Mouse (Mus musculus) liver, embryonic 15.5 days (tissue): ENCODE data around the gene Wdr62. TPM values are rescaled to one million over a fixed set of nuclear protein-coding genes. Genes with fewer than 3 reads are reported as not detected.
A peak's percentile ranks its signal among the peaks of the same experiment; 100 is the strongest.

ENCODE experiments used
- ATAC-seq: fragments of 200-750 bp; cut with Nextera tagmentation; 2 replicates; pipeline ENCODE4 v1.8.0; 2017; ENCODE audit warnings: moderate number of reproducible peaks, mild to moderate bottlenecking, moderate library complexity; ENCODE audit not compliant: insufficient read depth
- H3K27ac ChIP-seq: fragments of 300-500 bp; sonication (generic); replicated peaks from 2 replicates; pipeline ENCODE4 v1.5.1; 2015; ENCODE audit warnings: mild to moderate bottlenecking, inconsistent platforms
- H3K27me3 ChIP-seq: fragments of 300-500 bp; sonication (generic); 2 replicates; pipeline ENCODE4 v1.6.1; 2015; ENCODE audit warnings: mild to moderate bottlenecking, inconsistent platforms
- H3K36me3 ChIP-seq: fragments of 300-500 bp; sonication (generic); replicated peaks from 2 replicates; pipeline ENCODE4 v1.6.1; 2015; ENCODE audit warnings: moderate library complexity, mild to moderate bottlenecking, inconsistent platforms
- H3K4me1 ChIP-seq: fragments of 300-500 bp; sonication (generic); replicated peaks from 2 replicates; pipeline ENCODE4 v1.6.1; 2015; ENCODE audit warnings: inconsistent platforms
- H3K4me2 ChIP-seq: fragments of 300-500 bp; sonication (generic); 2 replicates; pipeline ENCODE4 v1.6.1; 2015; ENCODE audit warnings: moderate library complexity, mild to moderate bottlenecking, inconsistent platforms
- H3K4me3 ChIP-seq: fragments of 300-500 bp; sonication (generic); replicated peaks from 2 replicates; pipeline ENCODE4 v1.5.1; 2015; ENCODE audit warnings: mild to moderate bottlenecking, inconsistent platforms
- H3K9ac ChIP-seq: fragments of 300-500 bp; sonication (generic); 2 replicates; pipeline ENCODE4 v1.6.1; 2015; ENCODE audit warnings: moderate library complexity, mild to moderate bottlenecking, inconsistent platforms
- H3K9me3 ChIP-seq: fragments of 300-500 bp; sonication (generic); replicated peaks from 2 replicates; pipeline ENCODE4 v1.6.1; 2016; ENCODE audit warnings: inconsistent platforms
- WGBS: fragments of 180-500 bp; shearing (Covaris S2); methylation state at CpG from one replicate; pipeline ENCODE4 v1.1.7; 2015; ENCODE audit warnings: mixed read lengths; ENCODE audit not compliant: insufficient replicate concordance; 5-methylcytosine and 5-hydroxymethylcytosine counted together
- polyA plus RNA-seq: library from polyadenylated mRNA; unstranded; fragments of >200 nt; fragmentation: Nextera tagmentation; extraction: Ambion mirVana; gene quantifications from 2 replicates; pipeline ENCODE4 v1.2.1, GENCODE M21; 2015

Gene Wdr62
- polyA plus RNA-seq, 1 experiment from 2014 or later = 8.1 TPM

DNA sequence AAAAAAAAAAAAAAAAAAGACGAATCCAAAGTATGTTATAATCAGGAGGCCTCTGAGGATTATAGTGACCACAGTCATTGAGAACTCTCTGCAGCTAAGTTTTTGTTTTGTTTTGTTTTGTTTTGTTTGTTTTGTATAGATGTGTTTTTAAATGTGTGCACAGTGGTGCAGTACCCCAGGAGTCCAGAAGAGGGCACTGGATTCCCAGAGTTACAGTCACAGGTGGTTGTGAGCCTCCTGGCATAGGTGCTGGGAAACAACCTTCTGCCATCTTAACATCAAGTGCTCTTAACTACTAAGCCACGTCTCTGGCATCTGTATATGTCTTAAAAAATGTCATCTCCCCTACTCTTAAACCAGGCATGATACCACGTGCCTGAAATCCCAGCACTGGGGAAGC is 20.7 kb upstream of the Wdr62 start:
- H3K4me1 ChIP-seq = no peaks in the 10 kb centered on the region
- no peak overlapping the region for H3K4me3 ChIP-seq
- no peaks in the 10 kb centered on the region for H3K27me3 ChIP-seq
- no peaks in the 10 kb centered on the region for H3K36me3 ChIP-seq
- no peaks in the 10 kb centered on the region for H3K9me3 ChIP-seq
- no peak overlapping the region for H3K9ac ChIP-seq
- WGBS = 24% methylated on average over 3 of the region's 3 CpGs
- no peak overlapping the region for H3K27ac ChIP-seq
- ATAC-seq = no peak
- H3K4me2 ChIP-seq = no peak overlapping the region

DNA sequence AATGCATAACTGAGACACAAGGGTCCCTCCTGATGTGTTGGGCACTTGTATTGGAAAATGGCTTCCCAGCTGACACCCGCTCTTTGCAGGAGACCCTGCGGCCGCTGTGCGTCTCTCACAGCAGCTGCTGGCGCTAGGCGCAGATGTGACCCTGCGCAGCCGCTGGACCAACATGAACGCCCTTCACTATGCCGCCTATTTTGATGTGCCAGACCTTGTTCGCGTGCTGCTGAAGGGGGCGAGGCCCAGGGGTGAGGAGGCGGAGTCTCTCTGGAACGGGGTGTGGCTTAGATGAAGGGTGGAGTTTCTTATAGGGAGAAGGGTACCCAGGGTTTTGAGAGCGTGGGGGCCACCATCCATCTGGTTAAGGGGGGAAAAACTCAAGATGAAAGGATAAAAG is 17.0 kb upstream of the Wdr62 start:
- no peak overlapping the region for H3K4me3 ChIP-seq
- no peak overlapping the region for H3K27ac ChIP-seq
- H3K27me3 ChIP-seq = no peaks in the 10 kb centered on the region
- H3K36me3 ChIP-seq = no peaks in the 10 kb centered on the region
- H3K9me3 ChIP-seq = no peaks in the 10 kb centered on the region
- H3K9ac ChIP-seq = no peak overlapping the region
- 73% methylated on average over 16 of the region's 16 CpGs for WGBS
- ATAC-seq = no peak
- no peaks in the 10 kb centered on the region for H3K4me1 ChIP-seq
- no peak overlapping the region for H3K4me2 ChIP-seq

DNA sequence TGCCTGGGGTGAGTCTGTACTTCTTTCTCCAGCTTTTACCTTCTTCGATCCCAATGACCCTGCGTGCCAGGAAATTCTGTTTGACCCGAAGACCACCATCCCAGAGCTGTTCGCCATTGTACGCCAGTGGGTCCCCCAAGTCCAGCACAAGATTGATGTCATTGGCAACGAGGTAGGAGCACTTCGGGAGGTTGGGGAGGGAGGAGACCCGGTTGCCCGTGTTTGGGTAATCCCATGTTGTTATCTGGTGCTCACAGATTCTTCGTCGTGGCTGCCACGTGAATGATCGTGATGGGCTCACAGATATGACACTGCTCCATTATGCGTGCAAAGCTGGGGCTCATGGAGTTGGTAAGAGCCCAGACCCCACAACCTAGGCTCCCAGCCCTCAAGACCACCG is 16.6 kb upstream of the Wdr62 start:
- H3K36me3 ChIP-seq = no peaks in the 10 kb centered on the region
- peaks cover 4% of the 10 kb centered on the region for H3K27me3 ChIP-seq
- ATAC-seq = no peak
- 52% methylated on average over 15 of the region's 15 CpGs for WGBS
- H3K4me3 ChIP-seq = no peak overlapping the region
- H3K4me1 ChIP-seq = no peaks in the 10 kb centered on the region
- H3K4me2 ChIP-seq = no peak overlapping the region
- no peak overlapping the region for H3K9ac ChIP-seq
- no peak overlapping the region for H3K27ac ChIP-seq
- no peaks in the 10 kb centered on the region for H3K9me3 ChIP-seq

DNA sequence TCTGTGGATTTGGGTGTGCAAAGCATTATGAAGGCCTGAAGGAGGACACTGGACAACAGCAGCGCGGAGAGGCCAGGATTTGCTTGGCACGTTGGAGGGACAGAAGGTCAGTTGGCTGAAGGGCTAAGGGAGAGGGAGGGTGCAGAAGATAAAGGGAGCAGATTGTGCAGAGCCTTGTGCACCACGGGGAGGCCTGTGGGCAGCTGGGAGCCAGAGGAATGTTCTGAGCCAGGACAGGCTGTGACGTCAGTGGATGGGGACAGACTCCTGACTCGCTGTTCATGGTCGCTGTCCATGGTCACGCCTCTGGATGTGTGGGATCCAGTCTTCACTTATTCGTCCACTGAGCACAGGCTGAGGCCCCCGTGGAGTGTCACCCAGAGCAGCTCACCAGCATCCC is 14.9 kb upstream of the Wdr62 start:
- ATAC-seq = no peak
- Histone ChIP-seq H3K27ac (no peak overlapping the region), H3K4me1 (no peaks in the 10 kb centered on the region), H3K9ac (no peak overlapping the region), H3K9me3 (no peaks in the 10 kb centered on the region), H3K36me3 (no peaks in the 10 kb centered on the region), H3K4me3 (no peak overlapping the region), H3K4me2 (no peak overlapping the region), H3K27me3 (peaks cover 11% of the 10 kb centered on the region)
- WGBS = 35% methylated on average over 10 of the region's 10 CpGs

GRCm38 (mm10) chr7:30294296-30294695 is 14.1 kb upstream of the Wdr62 start:
- no peaks in the 10 kb centered on the region for H3K36me3 ChIP-seq
- no peak overlapping the region for H3K4me2 ChIP-seq
- no peak overlapping the region for H3K27ac ChIP-seq
- no peak for ATAC-seq
- no peaks in the 10 kb centered on the region for H3K4me1 ChIP-seq
- H3K9ac ChIP-seq = no peak overlapping the region
- H3K9me3 ChIP-seq = no peaks in the 10 kb centered on the region
- peaks cover 17% of the 10 kb centered on the region for H3K27me3 ChIP-seq
- H3K4me3 ChIP-seq = no peak overlapping the region
- WGBS = 59% methylated on average over 5 of the region's 5 CpGs

- Histone ChIP-seq H3K4me1 (no peaks in the 10 kb centered on the region), H3K36me3 (no peaks in the 10 kb centered on the region), H3K4me3 (no peak overlapping the region), H3K4me2 (no peak overlapping the region), H3K9ac (no peak overlapping the region), H3K27ac (no peak overlapping the region), H3K27me3 (peaks cover 22% of the 10 kb centered on the region), H3K9me3 (no peaks in the 10 kb centered on the region)
- WGBS = 66% methylated on average over 13 of the region's 13 CpGs
- no peak for ATAC-seq
These were observed 13.6 kb upstream of the Wdr62 start for GRCm38 (mm10) chr7:30293795-30294194.

- Histone ChIP-seq H3K27ac (no peak within 1 kb of the TSS), H3K9me3 (no peaks in the 10 kb centered on the region), H3K9ac (no peak within 1 kb of the TSS), H3K27me3 (peaks cover 25% of the 10 kb centered on the region), H3K4me1 (no peaks in the 10 kb centered on the region), H3K4me3 (peak within 1 kb of the TSS; percentile 15; the same call in 1 of the 2 replicates), H3K36me3 (no peaks in the 10 kb centered on the region), H3K4me2 (no peak within 1 kb of the TSS; the same call in 1 of the 2 replicates)
- no peak for ATAC-seq
- 11% methylated on average over 35 of the region's 35 CpGs for WGBS
These were observed 11.3 kb upstream of the Wdr62 start, which contains the start of gene Clip3 for GRCm38 (mm10) chr7:30291215-30292131. Clip3 (plus strand) TSS chr7:30291728.

GRCm38 (mm10) chr7:30289714-30290399 is 9.6 kb upstream of the Wdr62 start:
- no peak overlapping the region for H3K9ac ChIP-seq

GRCm38 (mm10) chr7:30289071-30289713 is 9.0 kb upstream of the Wdr62 start:
- no peak overlapping the region for H3K4me3 ChIP-seq
- H3K4me2 ChIP-seq = no peak overlapping the region
- no peaks in the 10 kb centered on the region for H3K9me3 ChIP-seq
- H3K27me3 ChIP-seq = peaks cover 32% of the 10 kb centered on the region
- H3K27ac ChIP-seq = no peak overlapping the region
- H3K4me1 ChIP-seq = no peaks in the 10 kb centered on the region
- WGBS = 52% methylated on average over 7 of the region's 7 CpGs
- ATAC-seq = no peak
- H3K36me3 ChIP-seq = no peaks in the 10 kb centered on the region
- H3K9ac ChIP-seq = no peak overlapping the region

More at GRCm38 (mm10) chr7:30289714-30290399, 9.6 kb upstream of the Wdr62 start:
- ATAC-seq = no peak
- no peaks in the 10 kb centered on the region for H3K36me3 ChIP-seq
- no peaks in the 10 kb centered on the region for H3K4me1 ChIP-seq
- H3K27me3 ChIP-seq = peaks cover 32% of the 10 kb centered on the region
- no peak overlapping the region for H3K4me2 ChIP-seq
- H3K4me3 ChIP-seq = no peak overlapping the region
- 52% methylated on average over 10 of the region's 10 CpGs for WGBS
- H3K27ac ChIP-seq = no peak overlapping the region
- H3K9me3 ChIP-seq = no peaks in the 10 kb centered on the region

DNA sequence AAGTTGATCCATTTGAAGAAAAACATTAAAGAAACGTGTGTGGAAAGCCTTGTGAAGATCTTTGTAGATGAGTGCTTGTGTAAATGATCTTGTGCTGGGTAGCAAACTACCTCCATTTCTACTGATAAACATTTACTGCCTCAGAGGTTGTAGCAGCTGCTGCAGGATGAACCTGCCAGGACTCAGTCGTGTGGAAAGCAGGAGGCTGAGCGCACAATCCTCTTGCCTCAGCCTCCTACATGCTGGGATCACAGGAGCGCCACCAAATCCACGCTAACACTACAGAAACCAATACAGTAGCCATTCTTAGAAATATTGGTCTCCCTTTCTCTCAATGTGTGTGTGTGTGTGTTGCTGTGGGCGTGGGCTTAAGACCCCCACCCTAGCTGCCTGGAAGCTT is 7.8 kb upstream of the Wdr62 start:
- H3K27me3 ChIP-seq = peaks cover 32% of the 10 kb centered on the region
- H3K27ac ChIP-seq = no peak overlapping the region
- H3K4me3 ChIP-seq = no peak overlapping the region
- WGBS = 56% methylated on average over 6 of the region's 6 CpGs
- no peak for ATAC-seq
- H3K4me2 ChIP-seq = no peak overlapping the region
- H3K9ac ChIP-seq = no peak overlapping the region
- H3K9me3 ChIP-seq = no peaks in the 10 kb centered on the region
- no peaks in the 10 kb centered on the region for H3K4me1 ChIP-seq
- H3K36me3 ChIP-seq = no peaks in the 10 kb centered on the region
